Mouse (Mus musculus): ENCODE measurements around the gene Alk.

GRCm38 (mm10) chr17:71994144-71994543 lies 610.3 kb downstream of the Alk start:
- TF ChIP-seq CTCF (IDR thresholded peaks at IDR 0.05) (no peak), POLR2A (IDR thresholded peaks at IDR 0.05; ENCODE audit: insufficient read depth, low read depth, low read length) (no peak)
